Mouse (Mus musculus) heart, embryonic 13.5 days (tissue): Measurements from ENCODE around the gene Smc3. TPM values are rescaled to one million over a fixed set of nuclear protein-coding genes. Genes with fewer than 3 reads are reported as not detected.
A peak's percentile ranks its signal among the peaks of the same experiment; 100 is the strongest.
"Not testable (repeated sequence)": the region's sequence is repeated elsewhere in the genome, so short reads cannot be mapped to it uniquely, and the experiment has no call there.

Experiments
- ATAC-seq: fragments of 200-750 bp; cut with Nextera tagmentation; 2 replicates; pipeline ENCODE4 v1.8.0; 2017; ENCODE audit warnings: moderate TSS enrichment; ENCODE audit not compliant: insufficient number of reproducible peaks, low FRiP score, low TSS enrichment; ENCODE audit errors: extremely low read depth
- H3K27ac ChIP-seq: fragments of 300-500 bp; sonication (generic); replicated peaks from 2 replicates; pipeline ENCODE4 v1.5.1; 2015; ENCODE audit warnings: moderate library complexity, mild to moderate bottlenecking, inconsistent platforms
- H3K27me3 ChIP-seq: fragments of 300-500 bp; sonication (generic); replicated peaks from 2 replicates; pipeline ENCODE4 v1.6.1; 2015; ENCODE audit warnings: mild to moderate bottlenecking, inconsistent platforms
- H3K36me3 ChIP-seq: fragments of 300-500 bp; sonication (generic); 2 replicates; pipeline ENCODE4 v1.6.1; 2015; ENCODE audit warnings: mild to moderate bottlenecking, inconsistent platforms
- H3K4me1 ChIP-seq: fragments of 300-500 bp; sonication (generic); 2 replicates; pipeline ENCODE4 v1.6.1; 2015; ENCODE audit warnings: inconsistent platforms
- H3K4me2 ChIP-seq: fragments of 300-500 bp; sonication (generic); 2 replicates; pipeline ENCODE4 v1.6.1; 2015; ENCODE audit warnings: inconsistent platforms, mild to moderate bottlenecking, moderate library complexity
- H3K4me3 ChIP-seq: fragments of 300-500 bp; sonication (generic); 2 replicates; pipeline ENCODE4 v1.5.1; 2015; ENCODE audit warnings: moderate library complexity, mild to moderate bottlenecking, inconsistent platforms
- H3K9ac ChIP-seq: fragments of 300-500 bp; sonication (generic); 2 replicates; pipeline ENCODE4 v1.6.1; 2015; ENCODE audit warnings: inconsistent platforms, mild to moderate bottlenecking, moderate library complexity
- H3K9me3 ChIP-seq: fragments of 300-500 bp; sonication (generic); 2 replicates; pipeline ENCODE4 v1.6.1; 2016; ENCODE audit warnings: inconsistent platforms
- WGBS: fragments of 180-500 bp; shearing (Covaris S2); methylation state at CpG from one replicate; pipeline ENCODE4 v1.1.7; 2015; ENCODE audit warnings: mixed read lengths; 5-methylcytosine and 5-hydroxymethylcytosine counted together
- polyA plus RNA-seq: library from polyadenylated mRNA; unstranded; fragments of >200 nt; fragmentation: Nextera tagmentation; extraction: Ambion mirVana; gene quantifications from 2 replicates; pipeline ENCODE4 v1.2.1, GENCODE M21; 2015

The Smc3 gene
- polyA plus RNA-seq, 1 experiment from 2014 or later = 38.3 TPM

DNA sequence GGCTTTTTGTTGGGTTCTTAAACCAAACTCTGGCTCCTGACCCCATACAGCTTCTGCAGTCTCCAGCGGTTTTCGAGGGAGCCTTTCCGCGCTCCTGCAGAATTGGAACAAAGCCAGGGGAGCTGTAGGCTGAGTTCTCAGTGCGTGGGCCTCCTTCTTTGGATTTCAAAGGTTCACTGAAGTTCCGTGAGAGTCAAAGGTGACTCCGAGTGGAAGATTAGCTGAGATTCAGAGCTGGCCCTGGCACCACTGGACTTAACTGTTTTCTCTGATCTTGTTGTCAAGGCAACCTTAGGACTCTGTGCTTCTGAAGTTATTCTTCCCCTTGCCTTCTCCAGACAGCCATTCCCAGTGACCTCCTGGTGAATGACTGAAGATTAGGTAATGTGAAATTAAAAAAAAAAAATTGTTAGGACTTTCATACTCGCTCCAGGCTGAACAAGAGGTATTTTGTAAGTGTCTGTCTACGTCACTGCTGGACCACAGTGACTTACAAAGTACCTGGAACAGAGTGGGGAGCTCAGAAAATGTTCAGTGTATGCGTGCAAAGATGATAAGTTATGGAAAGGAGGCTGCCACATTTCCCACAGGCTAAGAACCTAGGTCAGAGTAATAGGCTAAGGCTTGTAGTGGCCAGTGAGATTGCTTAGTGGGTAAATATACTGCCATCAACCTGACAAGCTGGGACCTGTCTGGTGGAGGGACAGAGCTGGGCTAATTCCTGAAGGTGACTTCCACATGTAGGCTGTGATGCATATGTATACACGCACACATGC lies 23.0 kb upstream of the Smc3 start:
- Histone ChIP-seq H3K36me3 (no peaks in the 10 kb centered on the region), H3K27me3 (no peaks in the 10 kb centered on the region), H3K4me1 (peaks cover 48% of the 10 kb centered on the region), H3K9ac (no peak overlapping the region), H3K9me3 (no peaks in the 10 kb centered on the region), H3K27ac (peak overlapping the region; percentile 4; the same call in 1 of the 2 replicates), H3K4me3 (no peak overlapping the region), H3K4me2 (peak overlapping the region; percentile 17; the same call in 1 of the 2 replicates)
- WGBS = 44% methylated on average over 11 of the region's 11 CpGs
- ATAC-seq = no peak

DNA sequence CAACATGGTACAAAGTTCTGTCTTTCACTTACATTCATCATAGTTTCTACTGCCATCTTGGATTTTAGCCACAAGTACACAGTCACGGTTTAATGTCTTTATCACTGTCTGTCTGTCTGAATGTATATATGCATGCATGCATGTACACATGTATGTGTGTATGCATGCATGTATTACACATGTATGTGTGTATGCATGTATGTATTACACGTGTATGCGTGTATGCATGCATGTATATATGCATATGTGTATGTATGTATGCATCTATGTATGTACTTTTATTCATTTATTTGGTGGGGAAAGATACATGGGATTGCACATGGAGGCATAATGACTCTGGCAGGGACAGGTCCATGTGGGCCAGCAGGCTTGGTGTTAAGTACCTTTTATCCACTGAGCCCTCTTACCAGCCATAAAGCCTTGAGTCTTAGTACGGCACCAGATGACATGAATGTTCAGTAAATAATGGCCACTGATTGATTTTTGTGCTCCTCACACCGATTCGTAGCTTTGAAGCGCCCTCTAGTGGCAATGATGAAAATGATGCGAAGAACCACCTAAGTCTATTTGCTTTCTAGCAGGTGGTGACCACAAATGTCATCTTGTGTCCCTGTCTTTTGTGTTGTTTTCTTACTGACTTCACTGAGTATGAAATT lies 21.5 kb upstream of the Smc3 start:
- ATAC-seq = no peak
- Histone ChIP-seq H3K27ac (no peak overlapping the region), H3K36me3 (no peaks in the 10 kb centered on the region), H3K4me3 (no peak overlapping the region), H3K9me3 (peaks cover under 1% of the 10 kb centered on the region; the same call in 1 of the 2 replicates), H3K27me3 (no peaks in the 10 kb centered on the region), H3K9ac (no peak overlapping the region), H3K4me1 (peaks cover 38% of the 10 kb centered on the region), H3K4me2 (no peak overlapping the region)
- WGBS = 9% methylated on average over 8 of the region's 8 CpGs

DNA sequence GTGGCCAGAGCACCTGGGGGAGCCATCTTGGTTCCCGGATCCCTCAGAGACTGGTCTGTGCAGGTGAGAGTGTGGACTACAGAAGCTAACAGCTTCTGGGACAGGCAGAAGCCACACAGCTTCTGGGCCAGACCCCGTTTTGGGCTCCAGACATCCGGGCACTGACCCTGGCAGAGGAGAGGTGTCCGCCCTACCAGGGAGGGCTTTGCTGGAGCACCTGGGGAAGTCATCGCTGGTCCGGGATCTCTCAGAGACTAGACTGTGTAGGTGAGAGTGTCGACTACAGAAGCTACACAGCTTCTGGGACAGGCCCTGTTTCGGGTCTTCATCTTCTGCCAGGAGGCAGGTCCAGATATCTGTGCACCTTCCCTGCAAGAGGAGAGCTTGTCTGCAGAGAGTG lies 19.9 kb upstream of the Smc3 start:
- not testable (repeated sequence) for H3K4me2 ChIP-seq, H3K27me3 ChIP-seq, ATAC-seq, H3K27ac ChIP-seq, H3K4me3 ChIP-seq, H3K9ac ChIP-seq, H3K36me3 ChIP-seq
- WGBS = 78% methylated on average over 8 of the region's 8 CpGs
- H3K4me1 ChIP-seq = peaks cover 25% of the 10 kb centered on the region
- H3K9me3 ChIP-seq = peaks cover 16% of the 10 kb centered on the region

DNA sequence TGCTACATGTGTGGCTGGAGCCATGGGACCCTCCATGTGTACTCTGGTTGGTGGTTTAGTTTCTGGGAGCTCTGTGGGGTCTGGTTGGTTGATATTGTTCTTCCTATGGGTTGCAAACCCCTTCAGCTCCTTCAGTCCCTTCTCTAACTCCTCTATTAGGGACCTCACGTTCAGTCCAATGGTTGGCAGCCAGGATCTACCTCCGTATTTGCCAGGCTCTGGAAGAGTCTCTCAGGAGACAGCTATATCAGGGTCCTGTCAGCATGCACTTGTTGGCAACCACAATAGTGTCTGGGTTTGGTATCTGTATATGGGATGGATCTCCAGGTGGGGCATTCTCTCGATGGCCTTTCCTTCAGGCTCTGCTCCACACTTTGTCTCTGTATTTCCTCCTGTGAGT lies 12.5 kb upstream of the Smc3 start:
- H3K9me3 ChIP-seq = peaks cover 22% of the 10 kb centered on the region
- H3K9ac ChIP-seq, H3K27ac ChIP-seq, H3K4me3 ChIP-seq, H3K4me2 ChIP-seq, ATAC-seq, H3K4me1 ChIP-seq, H3K27me3 ChIP-seq, H3K36me3 ChIP-seq: not testable (repeated sequence)
- 69% methylated on average over 3 of the region's 3 CpGs for WGBS

DNA sequence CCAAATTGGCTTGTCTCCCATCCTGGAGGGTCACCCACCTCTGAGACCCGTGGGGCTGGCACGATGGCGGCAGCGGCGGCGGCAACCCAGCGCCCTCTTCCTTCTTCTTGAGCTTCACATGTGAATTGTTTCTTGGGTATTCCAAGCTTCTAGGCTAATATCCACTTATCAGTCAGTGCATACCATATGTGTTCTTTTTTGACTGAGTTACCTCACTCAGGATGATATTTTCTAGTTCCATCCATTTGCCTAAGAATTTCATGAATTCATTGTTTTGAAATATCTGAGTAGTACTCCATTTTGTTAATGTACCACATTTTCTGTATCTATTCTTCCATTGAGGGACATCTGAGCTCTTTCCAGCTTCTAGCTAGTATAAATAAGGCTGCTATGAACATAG lies 11.2 kb upstream of the Smc3 start, which contains the start of gene Nutf2-ps1:
TSS of gene Nutf2-ps1 (minus strand) at position 101 of the 400 bp plus-strand sequence.
- H3K9ac ChIP-seq, H3K4me2 ChIP-seq, H3K27me3 ChIP-seq, H3K36me3 ChIP-seq, ATAC-seq, H3K27ac ChIP-seq, H3K4me3 ChIP-seq, H3K4me1 ChIP-seq: not testable (repeated sequence)
- H3K9me3 ChIP-seq = peaks cover 19% of the 10 kb centered on the region
- WGBS = 92% methylated on average over 7 of the region's 7 CpGs

DNA sequence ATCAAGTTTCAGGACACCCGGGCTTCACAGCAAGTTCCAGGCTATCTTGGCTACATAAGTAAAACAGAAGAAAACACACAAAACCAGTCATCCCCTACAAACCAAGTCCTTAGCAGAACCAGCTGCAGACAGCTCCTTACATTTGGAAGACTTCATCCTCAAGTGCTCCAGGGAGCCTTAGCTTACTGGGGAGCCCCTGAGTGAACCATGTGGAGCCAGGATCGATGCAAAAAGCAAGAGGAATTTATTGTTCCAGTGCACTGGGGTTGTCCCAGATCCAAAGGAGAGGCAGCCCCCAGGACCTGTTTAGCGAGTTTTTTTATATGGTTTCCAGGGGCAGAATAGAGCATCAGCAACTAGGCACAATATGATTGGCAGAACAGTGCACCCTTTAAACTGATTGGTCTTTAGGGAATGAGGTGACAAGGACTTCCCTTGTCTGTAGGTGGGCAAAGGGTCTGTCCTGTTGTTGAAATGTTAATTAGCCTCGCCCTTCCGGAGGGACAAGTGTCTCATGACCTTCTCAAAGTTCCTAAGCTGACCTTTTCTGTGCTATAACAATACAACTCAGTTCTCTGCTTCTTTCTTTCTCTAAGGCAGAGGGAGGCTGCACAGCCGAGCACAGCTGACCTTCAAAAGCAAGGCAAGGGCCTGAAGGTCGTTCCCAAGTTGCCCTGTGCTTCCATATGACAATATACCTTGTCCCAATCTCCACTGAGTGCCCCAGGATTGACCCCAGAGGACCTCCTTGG lies 3.3 kb upstream of the Smc3 start:
- WGBS = 62% methylated on average over 7 of the region's 7 CpGs
- H3K4me3 ChIP-seq = no peak overlapping the region

DNA sequence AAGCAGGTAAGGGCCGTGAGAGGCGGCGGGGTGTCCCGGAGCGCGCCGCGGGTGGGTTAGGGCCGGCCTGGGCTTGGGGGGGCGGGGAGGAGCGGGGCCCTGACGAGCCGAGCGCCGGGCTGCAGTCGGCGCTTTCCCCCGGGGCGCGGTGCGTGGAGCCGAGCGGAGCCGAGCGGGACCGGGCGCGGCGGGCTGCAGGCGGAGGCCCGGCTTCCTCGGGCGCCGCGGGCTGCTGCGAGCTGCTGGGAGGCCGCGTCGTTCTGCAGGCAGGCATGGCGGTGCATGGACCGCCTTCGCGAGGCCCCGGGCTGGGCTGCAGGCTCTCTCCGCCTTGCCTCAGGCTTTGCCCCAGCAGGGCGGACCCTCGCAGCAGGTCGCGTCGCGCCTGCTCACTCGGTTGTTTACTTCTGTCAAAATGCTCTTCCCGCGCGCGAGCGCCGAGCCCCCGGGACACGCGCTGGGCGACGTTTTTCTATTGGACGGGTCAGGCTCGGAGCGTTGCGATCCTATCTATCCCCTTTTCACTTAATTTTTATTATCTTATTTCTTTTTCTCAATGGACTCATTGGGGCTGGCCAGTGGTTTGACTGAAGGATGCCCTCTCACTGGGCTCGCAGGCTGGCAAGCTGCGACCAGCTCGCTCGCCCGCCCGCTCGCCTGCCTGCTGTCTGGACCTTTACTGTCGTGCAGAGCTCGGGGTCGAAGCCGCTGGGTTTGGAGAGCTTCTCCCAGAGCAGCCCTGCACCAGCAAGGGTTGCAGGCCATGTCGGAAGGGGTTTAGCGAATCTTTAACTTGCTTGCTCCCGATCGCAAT lies 558 bp downstream of the Smc3 start:
- no peaks in the 10 kb centered on the region for H3K27me3 ChIP-seq
- H3K9ac ChIP-seq = peak overlapping the region; percentile 99
- H3K9me3 ChIP-seq = no peaks in the 10 kb centered on the region
- H3K4me1 ChIP-seq = peaks cover 23% of the 10 kb centered on the region
- H3K4me2 ChIP-seq = peak overlapping the region; percentile 100
- ATAC-seq = peak; percentile 66
- H3K27ac ChIP-seq = peak overlapping the region; percentile 94
- peaks cover 29% of the 10 kb centered on the region for H3K36me3 ChIP-seq
- H3K4me3 ChIP-seq = peak overlapping the region; percentile 78
- WGBS = under 1% methylated on average over 79 of the region's 82 CpGs

More for the DNA sequence above, 3.3 kb upstream of the Smc3 start:
- peaks cover 8% of the 10 kb centered on the region for H3K4me1 ChIP-seq
- no peaks in the 10 kb centered on the region for H3K27me3 ChIP-seq
- no peaks in the 10 kb centered on the region for H3K36me3 ChIP-seq
- no peak for ATAC-seq
- no peaks in the 10 kb centered on the region; the same call in 1 of the 2 replicates for H3K9me3 ChIP-seq
- no peak overlapping the region for H3K27ac ChIP-seq
- H3K9ac ChIP-seq = no peak overlapping the region
- H3K4me2 ChIP-seq = no peak overlapping the region

DNA sequence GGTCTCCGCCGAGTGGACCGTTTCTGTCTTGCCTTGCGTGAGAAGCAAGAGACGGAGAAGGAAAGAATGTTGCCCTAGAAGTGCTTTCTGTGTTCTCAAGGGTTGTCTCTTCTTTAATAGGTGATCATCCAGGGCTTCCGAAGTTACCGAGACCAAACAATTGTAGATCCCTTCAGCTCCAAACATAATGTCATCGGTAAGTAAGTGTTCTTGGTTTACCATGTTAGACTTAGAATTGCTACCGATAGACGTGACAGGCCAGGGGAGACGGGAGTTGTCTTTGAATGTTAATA lies 1.1 kb downstream of the Smc3 start:
- Histone ChIP-seq H3K27me3 (no peaks in the 10 kb centered on the region), H3K9ac (peak overlapping the region; percentile 99), H3K9me3 (no peaks in the 10 kb centered on the region), H3K36me3 (peaks cover 33% of the 10 kb centered on the region), H3K4me1 (peaks cover 23% of the 10 kb centered on the region), H3K4me3 (peak overlapping the region; percentile 78), H3K4me2 (peak overlapping the region; percentile 100), H3K27ac (peak overlapping the region; percentile 94)
- ATAC-seq = no peak
- WGBS = 8% methylated on average over 11 of the region's 11 CpGs

DNA sequence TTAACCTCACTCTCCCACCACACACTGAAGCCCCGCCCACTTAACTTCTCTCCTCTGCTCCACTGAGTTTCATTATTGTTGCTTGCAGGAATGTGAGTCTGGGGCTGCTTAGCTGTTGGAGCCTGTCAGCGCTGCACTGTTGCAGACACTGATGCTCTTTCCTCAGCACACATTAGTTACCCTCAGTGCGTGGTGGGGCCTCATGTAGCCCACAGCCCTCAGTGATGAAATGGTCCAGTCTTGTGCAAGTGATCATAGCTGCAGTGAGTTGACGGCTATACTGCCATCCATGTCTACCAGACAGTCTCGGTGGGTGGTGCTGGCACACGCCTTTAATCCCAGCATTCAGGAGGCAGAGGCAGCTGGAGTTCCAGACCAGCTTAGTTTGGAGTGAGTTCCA lies 8.7 kb downstream of the Smc3 start:
- Histone ChIP-seq H3K36me3 (peaks cover 53% of the 10 kb centered on the region), H3K9ac (0 out of 2 replicates have a peak overlapping the region, but pooled peaks have one; percentile 2), H3K27ac (0 out of 2 replicates have a peak overlapping the region, but pooled peaks have one; percentile 12), H3K4me2 (no peak overlapping the region), H3K9me3 (no peaks in the 10 kb centered on the region), H3K4me1 (peaks cover 16% of the 10 kb centered on the region), H3K27me3 (no peaks in the 10 kb centered on the region), H3K4me3 (no peak overlapping the region)
- ATAC-seq = no peak
- WGBS = 52% methylated on average over 6 of the region's 6 CpGs

DNA sequence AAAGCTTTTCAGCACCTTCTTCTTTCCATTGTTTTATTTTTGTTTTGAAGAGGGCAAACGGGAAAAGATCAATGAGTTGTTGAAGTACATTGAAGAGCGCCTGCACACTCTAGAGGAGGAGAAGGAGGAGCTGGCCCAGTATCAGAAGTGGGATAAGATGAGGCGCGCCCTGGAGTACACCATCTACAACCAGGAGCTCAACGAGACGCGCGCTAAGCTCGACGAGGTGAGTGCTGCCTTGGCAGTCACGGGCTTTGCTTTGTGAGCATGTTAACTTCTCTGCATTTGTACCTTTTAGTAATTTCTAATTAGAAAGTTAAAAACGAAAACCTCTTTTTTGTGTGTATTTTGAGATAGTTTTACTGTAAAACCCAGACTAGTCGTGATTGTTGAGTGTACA lies 21.5 kb downstream of the Smc3 start:
- no peak overlapping the region for H3K4me2 ChIP-seq
- no peaks in the 10 kb centered on the region for H3K4me1 ChIP-seq
- 81% methylated on average over 13 of the region's 13 CpGs for WGBS
- H3K36me3 ChIP-seq = peaks cover 92% of the 10 kb centered on the region
- H3K9me3 ChIP-seq = no peaks in the 10 kb centered on the region
- ATAC-seq = no peak
- H3K27me3 ChIP-seq = no peaks in the 10 kb centered on the region
- H3K27ac ChIP-seq = no peak overlapping the region
- H3K4me3 ChIP-seq = no peak overlapping the region
- H3K9ac ChIP-seq = no peak overlapping the region

DNA sequence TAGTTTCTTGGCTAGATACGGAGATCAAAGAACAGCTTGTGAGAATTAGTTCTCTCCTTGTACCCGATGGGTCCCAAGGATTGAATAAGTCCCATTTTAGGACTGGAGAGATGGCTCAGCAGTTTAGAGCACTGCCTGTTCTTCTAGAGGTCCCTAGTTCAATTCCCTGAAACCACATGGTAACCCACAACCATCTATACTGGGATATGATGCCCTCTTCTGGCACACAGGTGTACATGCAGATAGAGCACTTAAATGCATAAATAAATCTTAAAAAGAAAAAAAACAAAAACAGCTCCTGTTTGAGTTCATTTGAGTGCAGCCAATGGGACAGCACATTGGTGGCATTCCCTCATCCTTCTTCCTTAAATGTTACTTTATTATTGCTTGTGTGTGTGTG lies 37.8 kb downstream of the Smc3 start:
- H3K9me3 ChIP-seq = no peaks in the 10 kb centered on the region
- no peak for ATAC-seq

More for the DNA sequence above, 37.8 kb downstream of the Smc3 start:
- Histone ChIP-seq H3K27ac (no peak overlapping the region), H3K27me3 (no peaks in the 10 kb centered on the region), H3K4me3 (no peak overlapping the region), H3K36me3 (peaks cover 91% of the 10 kb centered on the region), H3K4me1 (no peaks in the 10 kb centered on the region), H3K9ac (no peak overlapping the region), H3K4me2 (no peak overlapping the region)
- 90% methylated on average over 2 of the region's 2 CpGs for WGBS
